ENCODE assay signal across 21 mouse cellular contexts in genomic region chr7:135587821-135588575, GRCm38 (mm10). TPM values are rescaled to one million over a fixed set of nuclear protein-coding genes. Genes with fewer than 3 reads are reported as not detected.
DNase-seq lines count a peak whose midpoint lies in the region; ATAC-seq and TF ChIP-seq lines count a peak whose summit lies in the region.
"Had no signal": no experiment of that assay in that cellular context is flagged by ENCODE, and none has a peak within 500 bp of the region (broad histone marks: within the 10 kb centered on the region; RNA-seq: fewer than 3 reads in every experiment).

No protein-coding gene starts in this region.

- TF ChIP-seq CTCF in gastrocnemius, adult 2 months (IDR thresholded peaks at IDR 0.05) = no peak

- no peak for ATAC-seq in neural tube, embryonic 13.5 days (ENCODE audit: low read depth)
- no peak for ATAC-seq in neural tube, embryonic 15.5 days (ENCODE audit: low FRiP score)
- ATAC-seq in granulocyte monocyte progenitor cell, adult 5-6 weeks (replicated peaks; ENCODE audit: poor library complexity, severe bottlenecking) = no peak
- ATAC-seq: intestine, postnatal 0 days had no signal

- H3K9me3 ChIP-seq in neural tube, embryonic 13.5 days = no peaks in the 10 kb centered on the region
- H3K9me3 ChIP-seq in neural tube, embryonic 15.5 days (replicated peaks) = no peaks in the 10 kb centered on the region
- H3K9me3 ChIP-seq: embryonic facial prominence, embryonic 13.5 days; forebrain, embryonic 10.5 days; heart, embryonic 15.5 days; hindbrain, embryonic 13.5 days; midbrain, embryonic 12.5 days had no signal

- H3K9ac ChIP-seq in neural tube, embryonic 13.5 days = no peak overlapping the region
- no peak overlapping the region for H3K9ac ChIP-seq in neural tube, embryonic 15.5 days (replicated peaks)
- H3K9ac ChIP-seq: embryonic facial prominence, embryonic 13.5 days; heart, embryonic 15.5 days; hindbrain, embryonic 13.5 days; liver, embryonic 14.5 days; midbrain, embryonic 12.5 days had no signal

- H3K4me3 ChIP-seq in gastrocnemius, adult 2 months = no peak overlapping the region
- no peak overlapping the region for H3K4me3 ChIP-seq in neural tube, embryonic 13.5 days
- no peak overlapping the region for H3K4me3 ChIP-seq in neural tube, embryonic 15.5 days (replicated peaks)
- H3K4me3 ChIP-seq: embryonic facial prominence, embryonic 13.5 days; forebrain, embryonic 10.5 days; heart, embryonic 15.5 days; hindbrain, embryonic 13.5 days; midbrain, embryonic 12.5 days had no signal

- H3K27ac ChIP-seq in gastrocnemius, adult 2 months = peak overlapping the region; percentile 20; the same call in 1 of the 2 replicates
- H3K27ac ChIP-seq in neural tube, embryonic 13.5 days (replicated peaks) = peak overlapping the region; percentile 28; the same call in 1 of the 2 replicates
- no peak overlapping the region for H3K27ac ChIP-seq in neural tube, embryonic 15.5 days (replicated peaks)
- H3K27ac ChIP-seq: embryonic facial prominence, embryonic 13.5 days; forebrain, embryonic 10.5 days; heart, embryonic 15.5 days; hindbrain, embryonic 13.5 days; liver, embryonic 14.5 days; midbrain, embryonic 12.5 days had no signal

- no peak for DNase-seq in gastrocnemius, adult 2 months
- no peak for DNase-seq in gastrocnemius, postnatal 4 days (ENCODE audit: low spot score in 2 of 2)
- DNase-seq in cerebellum, postnatal 14 days = peak; percentile 82 to 88
- DNase-seq in kidney, postnatal 10 days = no peak
- DNase-seq: adrenal gland, postnatal 36 days; gastrocnemius, postnatal 36 days; kidney, postnatal 14 days; thymus, postnatal 4 days had no signal

- H3K4me2 ChIP-seq in neural tube, embryonic 13.5 days = no peak overlapping the region
- H3K4me2 ChIP-seq in neural tube, embryonic 15.5 days = no peak overlapping the region
- H3K4me2 ChIP-seq: embryonic facial prominence, embryonic 13.5 days; heart, embryonic 15.5 days; hindbrain, embryonic 13.5 days; midbrain, embryonic 12.5 days had no signal

- WGBS in neural tube, embryonic 13.5 days = 55% methylated on average over 2 of the region's 2 CpGs
- WGBS in neural tube, embryonic 15.5 days = 56% methylated on average over 2 of the region's 2 CpGs

- peaks cover 10% of the 10 kb centered on the region for H3K4me1 ChIP-seq in neural tube, embryonic 13.5 days (replicated peaks)
- H3K4me1 ChIP-seq in neural tube, embryonic 15.5 days = peaks cover 6% of the 10 kb centered on the region; the same call in 1 of the 2 replicates
- H3K4me1 ChIP-seq: midbrain, embryonic 12.5 days had no signal

- no peaks in the 10 kb centered on the region for H3K36me3 ChIP-seq in neural tube, embryonic 13.5 days
- H3K36me3 ChIP-seq in neural tube, embryonic 15.5 days = no peaks in the 10 kb centered on the region
- H3K36me3 ChIP-seq: embryonic facial prominence, embryonic 13.5 days; forebrain, embryonic 10.5 days; heart, embryonic 15.5 days; hindbrain, embryonic 13.5 days; midbrain, embryonic 12.5 days had no signal

- intact Hi-C loops in gastrocnemius, adult 2 months (cut with DNase I) = no loop called here

- H3K27me3 ChIP-seq in neural tube, embryonic 13.5 days = no peaks in the 10 kb centered on the region
- H3K27me3 ChIP-seq in neural tube, embryonic 15.5 days (replicated peaks) = no peaks in the 10 kb centered on the region
- H3K27me3 ChIP-seq: embryonic facial prominence, embryonic 13.5 days; hindbrain, embryonic 13.5 days; midbrain, embryonic 12.5 days had no signal

RNA-seq across cellular contexts. Expression of gene Ptpre, which starts 50.7 kb away (rescaled TPM):
- 1 to 10 TPM; 1.2 to 1.6 TPM for total RNA-seq in gastrocnemius, adult 2 months (2021)
- 10 to 100 TPM in 1 of 2 experiments, 1 to 10 TPM in 1; 9.2 to 10.3 TPM for total RNA-seq in gastrocnemius, postnatal 4 days (2021)
- polyA plus RNA-seq in neural tube, embryonic 13.5 days (2015; fragmentation: Nextera tagmentation; extraction: Ambion mirVana) = 4.1 and 5.3 TPM in 2 replicates
- 10.0 and 11.0 TPM in 2 replicates for polyA plus RNA-seq in neural tube, embryonic 15.5 days (2015; fragmentation: Nextera tagmentation; extraction: Ambion mirVana)
- 74.9 and 86.6 TPM in 2 replicates for total RNA-seq in granulocyte monocyte progenitor cell, adult 5-6 weeks (2014; fragmentation: Nextera tagmentation)
- total RNA-seq in granulocyte monocyte progenitor cell, adult 5-6 weeks (2017) = 48.3 and 49.8 TPM in 2 replicates

RNA-seq across cellular contexts. Expression of gene Clrn3, which starts 59.5 kb away (rescaled TPM):
- total RNA-seq in gastrocnemius, adult 2 months (2021) = not detected
- total RNA-seq in gastrocnemius, postnatal 4 days (2021) = not detected
- polyA plus RNA-seq in neural tube, embryonic 13.5 days (2015; fragmentation: Nextera tagmentation; extraction: Ambion mirVana) = 0.11 TPM in 1 of 2 replicates, not detected in the other
- 1.5 TPM in 1 of 2 replicates, not detected in the other for polyA plus RNA-seq in neural tube, embryonic 15.5 days (2015; fragmentation: Nextera tagmentation; extraction: Ambion mirVana)
- total RNA-seq in granulocyte monocyte progenitor cell, adult 5-6 weeks (2014; fragmentation: Nextera tagmentation) = not detected in 2 replicates
- 0.04 TPM in 1 of 2 replicates, not detected in the other for total RNA-seq in granulocyte monocyte progenitor cell, adult 5-6 weeks (2017)
- total RNA-seq: adrenal gland, postnatal 36 days; gastrocnemius, postnatal 36 days; layer of hippocampus, postnatal 14 days; left cerebral cortex, postnatal 25 days had no signal
- polyA plus RNA-seq: embryonic facial prominence, embryonic 13.5 days; forebrain, embryonic 10.5 days; heart, embryonic 15.5 days; liver, embryonic 14.5 days; midbrain, embryonic 12.5 days; spleen, adult 2 months had no signal

Comparison
In these comparisons a context has a peak if more than half of its experiments do, and no peak if none do; other contexts are left out.
1. DNase-seq: peak in cerebellum, postnatal 14 days (2 of 2); none in gastrocnemius, adult 2 months (single experiment), gastrocnemius, postnatal 4 days (0 of 2) and kidney, postnatal 10 days (single experiment).
2. RNA of gene Ptpre, which starts 50.7 kb away (total RNA-seq): 48.3 to 86.6 TPM in granulocyte monocyte progenitor cell, adult 5-6 weeks; 9.2 to 10.3 TPM in gastrocnemius, postnatal 4 days and 1.2 to 1.6 TPM in gastrocnemius, adult 2 months; every median in the first group is over 4 times any median in the second.